Mouse (Mus musculus): ENCODE measurements around the gene Ppfibp2. TPM values are rescaled to one million over a fixed set of nuclear protein-coding genes. Genes with fewer than 3 reads are reported as not detected.

Gene Ppfibp2
- polyA plus RNA-seq, 1 experiment = 0.60 TPM

DNA sequence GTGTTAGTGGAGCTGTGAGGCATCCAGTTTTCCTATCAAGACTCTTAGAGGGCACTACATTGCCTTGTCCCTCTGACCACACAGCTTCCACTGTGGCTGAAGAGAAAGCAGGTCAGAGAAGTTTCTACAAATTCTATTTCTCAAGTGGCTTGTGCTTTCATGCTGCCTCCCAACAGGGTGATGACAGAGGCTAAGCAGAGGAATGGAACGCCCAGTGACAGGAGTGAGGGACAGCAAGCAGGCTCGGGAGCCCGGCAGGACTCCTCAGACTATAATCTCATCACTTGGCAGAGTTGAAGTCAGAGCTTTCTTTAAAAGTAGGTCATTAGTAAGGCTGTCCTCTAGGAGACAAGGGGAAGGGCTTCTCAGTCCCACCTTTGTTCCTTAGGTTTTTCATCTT, 160.9 kb downstream of the Ppfibp2 start:
- Histone ChIP-seq H3K79me2 (ENCODE audit: control insufficient read depth, insufficient read depth) (no peaks in the 10 kb centered on the region), H3K27me3 (ENCODE audit: control insufficient read depth, insufficient read depth, insufficient read length) (no peaks in the 10 kb centered on the region), H3K4me3 (no peak overlapping the region), H3K36me3 (ENCODE audit: control insufficient read depth, insufficient read depth) (no peaks in the 10 kb centered on the region), H3K4me2 (ENCODE audit: low read depth) (no peak overlapping the region), H3ac (ENCODE audit: control insufficient read depth, insufficient read length) (no peak overlapping the region)
- TF ChIP-seq POLR2AphosphoS2 (IDR thresholded peaks at IDR 0.05; ENCODE audit: insufficient read length, low read depth) = no peak

DNA sequence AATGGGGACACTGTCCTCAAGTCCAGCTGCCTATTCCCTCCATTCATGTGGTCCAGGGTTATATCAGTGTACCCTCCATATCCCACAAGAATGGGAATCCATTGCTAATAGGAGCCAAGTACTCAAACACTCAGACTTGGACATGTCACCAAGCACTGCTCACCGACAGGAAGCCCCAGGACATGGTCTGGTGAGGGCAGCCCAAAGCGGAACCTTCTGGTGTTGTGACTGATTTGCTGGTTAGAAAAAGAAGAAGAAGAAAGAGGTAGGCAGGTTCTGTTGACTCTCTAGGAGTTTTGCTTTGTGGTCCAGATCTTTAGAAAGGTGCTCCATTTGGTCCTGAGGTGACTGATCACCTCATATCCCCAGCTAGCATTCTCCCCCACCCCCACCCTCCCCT, 161.7 kb downstream of the Ppfibp2 start:
- Histone ChIP-seq H3ac (ENCODE audit: control insufficient read depth, insufficient read length) (no peak overlapping the region), H3K36me3 (ENCODE audit: control insufficient read depth, insufficient read depth) (no peaks in the 10 kb centered on the region), H3K4me3 (no peak overlapping the region), H3K79me2 (ENCODE audit: control insufficient read depth, insufficient read depth) (no peaks in the 10 kb centered on the region), H3K27me3 (ENCODE audit: control insufficient read depth, insufficient read depth, insufficient read length) (no peaks in the 10 kb centered on the region), H3K4me2 (ENCODE audit: low read depth) (no peak overlapping the region)
- TF ChIP-seq POLR2A (IDR thresholded peaks at IDR 0.05; ENCODE audit: insufficient read length, low read depth) (no peak), TCF3 (IDR thresholded peaks at IDR 0.05; ENCODE audit: insufficient read length, low read depth) (no peak), USF1 (IDR thresholded peaks at IDR 0.05; ENCODE audit: low read depth) (no peak), MYOG (IDR thresholded peaks at IDR 0.05; ENCODE audit: control insufficient read depth in 1 of 3, insufficient read depth in 1 of 3, insufficient read length in 2 of 3, low read depth in 2 of 3) (no peak), REST (IDR thresholded peaks at IDR 0.05; ENCODE audit: insufficient read depth, insufficient read length) (no peak), E2F4 (IDR thresholded peaks at IDR 0.05; ENCODE audit: insufficient read depth) (no peak), CEBPB (IDR thresholded peaks at IDR 0.05; ENCODE audit: insufficient read depth, poor library complexity, severe bottlenecking) (no peak), SRF (IDR thresholded peaks at IDR 0.05; ENCODE audit: control insufficient read depth, insufficient read length, low read depth) (no peak), MYOD1 (IDR thresholded peaks at IDR 0.05; ENCODE audit: control insufficient read depth in 1 of 3, insufficient read length in 2 of 3, low read depth in 2 of 3) (no peak), MAX (IDR thresholded peaks at IDR 0.05; ENCODE audit: low read depth) (no peak), POLR2AphosphoS2 (IDR thresholded peaks at IDR 0.05; ENCODE audit: insufficient read length, low read depth) (no peak), TCF12 (IDR thresholded peaks at IDR 0.05; ENCODE audit: insufficient read depth, poor library complexity, severe bottlenecking) (no peak)

- Histone ChIP-seq H3K27me3 (ENCODE audit: control insufficient read depth, insufficient read depth, insufficient read length) (no peaks in the 10 kb centered on the region), H3K36me3 (ENCODE audit: control insufficient read depth, insufficient read depth) (no peaks in the 10 kb centered on the region), H3ac (ENCODE audit: control insufficient read depth, insufficient read length) (no peak within 1 kb of the TSS), H3K79me2 (ENCODE audit: control insufficient read depth, insufficient read depth) (no peaks in the 10 kb centered on the region), H3K4me3 (no peak within 1 kb of the TSS), H3K4me2 (ENCODE audit: low read depth) (no peak within 1 kb of the TSS)
- no peak for TF ChIP-seq SRF (IDR thresholded peaks at IDR 0.05; ENCODE audit: control insufficient read depth, insufficient read length, low read depth)
- no peak for TF ChIP-seq TCF12 (IDR thresholded peaks at IDR 0.05; ENCODE audit: insufficient read depth, poor library complexity, severe bottlenecking)
- no peak for TF ChIP-seq REST (IDR thresholded peaks at IDR 0.05; ENCODE audit: insufficient read depth, insufficient read length)
- no peak for TF ChIP-seq USF1 (IDR thresholded peaks at IDR 0.05; ENCODE audit: low read depth)
- TF ChIP-seq TCF3 (IDR thresholded peaks at IDR 0.05; ENCODE audit: insufficient read length, low read depth) = no peak
- no peak for TF ChIP-seq E2F4 (IDR thresholded peaks at IDR 0.05; ENCODE audit: insufficient read depth)
- TF ChIP-seq MYOG (IDR thresholded peaks at IDR 0.05; ENCODE audit: control insufficient read depth in 1 of 3, insufficient read depth in 1 of 3, insufficient read length in 2 of 3, low read depth in 2 of 3) = no peak
- no peak for TF ChIP-seq MYOD1 (IDR thresholded peaks at IDR 0.05; ENCODE audit: control insufficient read depth in 1 of 3, insufficient read length in 2 of 3, low read depth in 2 of 3)
- no peak for TF ChIP-seq POLR2A (IDR thresholded peaks at IDR 0.05; ENCODE audit: insufficient read length, low read depth)
- no peak for TF ChIP-seq CEBPB (IDR thresholded peaks at IDR 0.05; ENCODE audit: insufficient read depth, poor library complexity, severe bottlenecking)
Measured at GRCm38 (mm10) chr7:107757308-107758151, 162.5 kb downstream of the Ppfibp2 start, which contains the start of gene Cyb5r2. TSS of gene Cyb5r2 (minus strand) at chr7:107758032.

DNA sequence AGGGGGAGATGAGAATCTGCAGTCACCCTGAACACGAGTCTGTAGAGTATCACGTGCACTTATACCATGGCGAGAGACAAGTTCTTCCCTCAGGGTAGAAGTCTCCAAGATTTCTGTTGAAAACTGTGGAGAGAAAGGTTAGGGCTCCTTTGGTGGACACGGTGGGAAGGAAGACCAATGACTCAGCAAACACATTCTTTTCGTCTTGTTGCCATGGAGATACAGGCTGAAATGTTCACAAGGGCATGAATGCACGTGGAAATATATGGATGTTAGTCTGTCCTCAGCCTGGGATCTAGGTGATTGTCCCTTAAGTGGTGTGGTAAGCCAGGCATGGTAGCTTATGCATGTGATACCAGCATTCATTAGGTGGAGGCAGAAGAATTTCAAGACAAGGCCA, 175.8 kb downstream of the Ppfibp2 start:
- Histone ChIP-seq H3K27me3 (ENCODE audit: control insufficient read depth, insufficient read depth, insufficient read length) (no peaks in the 10 kb centered on the region), H3ac (ENCODE audit: control insufficient read depth, insufficient read length) (no peak overlapping the region), H3K4me3 (no peak overlapping the region), H3K79me2 (ENCODE audit: control insufficient read depth, insufficient read depth) (no peaks in the 10 kb centered on the region), H3K4me2 (ENCODE audit: low read depth) (no peak overlapping the region), H3K36me3 (ENCODE audit: control insufficient read depth, insufficient read depth) (no peaks in the 10 kb centered on the region)
- TF ChIP-seq SRF (IDR thresholded peaks at IDR 0.05; ENCODE audit: control insufficient read depth, insufficient read length, low read depth) = no peak
- TF ChIP-seq POLR2AphosphoS2 (IDR thresholded peaks at IDR 0.05; ENCODE audit: insufficient read length, low read depth) = no peak
- TF ChIP-seq MYOG (IDR thresholded peaks at IDR 0.05; ENCODE audit: control insufficient read depth in 1 of 3, insufficient read depth in 1 of 3, insufficient read length in 2 of 3, low read depth in 2 of 3) = no peak
- no peak for TF ChIP-seq REST (IDR thresholded peaks at IDR 0.05; ENCODE audit: insufficient read depth, insufficient read length)
- TF ChIP-seq MYOD1 (IDR thresholded peaks at IDR 0.05; ENCODE audit: control insufficient read depth in 1 of 3, insufficient read length in 2 of 3, low read depth in 2 of 3) = no peak
- TF ChIP-seq TCF3 (IDR thresholded peaks at IDR 0.05; ENCODE audit: insufficient read length, low read depth) = no peak
- no peak for TF ChIP-seq CEBPB (IDR thresholded peaks at IDR 0.05; ENCODE audit: insufficient read depth, poor library complexity, severe bottlenecking)
- no peak for TF ChIP-seq E2F4 (IDR thresholded peaks at IDR 0.05; ENCODE audit: insufficient read depth)
- no peak for TF ChIP-seq TCF12 (IDR thresholded peaks at IDR 0.05; ENCODE audit: insufficient read depth, poor library complexity, severe bottlenecking)
- TF ChIP-seq MAX (IDR thresholded peaks at IDR 0.05; ENCODE audit: low read depth) = no peak

GRCm38 (mm10) chr7:107778216-107778615, 183.2 kb downstream of the Ppfibp2 start:
- no peaks in the 10 kb centered on the region for H3K36me3 ChIP-seq (ENCODE audit: control insufficient read depth, insufficient read depth)
- no peak overlapping the region for H3K4me2 ChIP-seq (ENCODE audit: low read depth)
- no peak overlapping the region for H3ac ChIP-seq (ENCODE audit: control insufficient read depth, insufficient read length)
- H3K4me3 ChIP-seq = no peak overlapping the region
- no peak for TF ChIP-seq TCF3 (IDR thresholded peaks at IDR 0.05; ENCODE audit: insufficient read length, low read depth)
- TF ChIP-seq POLR2A (IDR thresholded peaks at IDR 0.05; ENCODE audit: insufficient read length, low read depth) = no peak
- TF ChIP-seq CEBPB (IDR thresholded peaks at IDR 0.05; ENCODE audit: insufficient read depth, poor library complexity, severe bottlenecking) = no peak
- no peak for TF ChIP-seq REST (IDR thresholded peaks at IDR 0.05; ENCODE audit: insufficient read depth, insufficient read length)
- no peaks in the 10 kb centered on the region for H3K27me3 ChIP-seq (ENCODE audit: control insufficient read depth, insufficient read depth, insufficient read length)
- no peaks in the 10 kb centered on the region for H3K79me2 ChIP-seq (ENCODE audit: control insufficient read depth, insufficient read depth)
